Mouse (Mus musculus) left cerebral cortex, postnatal 25 days (tissue): ENCODE measurements around the gene Myd88. TPM values are rescaled to one million over a fixed set of nuclear protein-coding genes. Genes with fewer than 3 reads are reported as not detected.

Experiments
- DNase-seq, 2 experiments: peaks; one replicate each; pipeline ENCODE4 v3.0.0; 2022; ENCODE audit warnings: low spot score in 2 of 2, mixed read lengths in 1 of 2
- intact Hi-C: fragments of 180-260 bp; cut with DNase I; formaldehyde crosslinking; loops from one replicate; pipeline ENCODE4 v1.15.1; 2025
- total RNA-seq, 2 experiments: library from RNA; stranded (reverse); gene quantifications; 2 replicates each; pipeline ENCODE4 v1.2.3; 2021

Myd88 gene
- total RNA-seq, 2 experiments from 2014 or later: 5.4 to 7.3 TPM

DNA sequence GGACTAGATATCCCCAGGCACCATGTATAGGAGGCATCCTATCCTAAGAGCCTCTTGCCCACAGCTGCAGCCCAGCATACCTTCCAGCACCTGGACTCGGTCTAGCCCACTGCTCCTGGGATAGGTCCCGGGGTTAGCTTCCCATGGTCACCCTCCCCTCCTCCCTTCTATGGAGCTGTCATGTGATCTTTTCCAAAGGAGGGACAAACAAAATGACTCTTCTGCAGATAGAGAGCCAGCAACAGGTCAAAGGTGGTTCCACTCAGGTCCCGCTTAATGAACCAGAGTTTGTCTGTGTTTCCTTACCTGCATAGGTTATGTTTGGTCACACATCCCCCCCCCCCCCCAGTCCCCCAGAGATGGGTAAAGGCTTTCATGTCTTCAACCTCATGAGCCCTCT, 9.3 kb upstream of the Myd88 start:
- no peak for DNase-seq
- intact Hi-C loops: loop anchor here (10.0 kb wide), 1 partner anchor 196 kb away; the partner anchor contains the start of genes Acaa1b and Gm47289

DNA sequence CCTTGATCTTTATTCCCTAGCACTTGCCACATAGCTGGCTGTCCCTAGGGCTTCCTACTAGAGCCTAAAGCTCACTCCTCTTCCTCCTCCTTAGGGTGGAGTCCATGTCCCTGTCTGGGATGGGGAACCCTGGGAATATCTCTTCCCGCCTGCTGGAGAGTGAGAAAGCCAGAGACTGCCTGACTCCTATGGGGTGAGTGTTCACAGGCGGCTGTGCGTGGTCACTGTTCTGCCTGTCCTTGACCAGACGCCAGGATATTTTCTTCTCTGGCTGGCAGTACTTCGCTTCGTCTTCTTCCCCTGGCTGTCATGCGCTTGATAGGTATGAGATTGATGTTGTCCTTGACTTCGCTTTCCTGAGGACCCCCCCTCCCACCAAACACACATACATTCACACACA, 5.2 kb upstream of the Myd88 start:
- no peak for DNase-seq
- intact Hi-C loops: loop anchor here (10.0 kb wide), 1 partner anchor 242 kb away; the partner anchor contains the start of gene Dlec1

DNA sequence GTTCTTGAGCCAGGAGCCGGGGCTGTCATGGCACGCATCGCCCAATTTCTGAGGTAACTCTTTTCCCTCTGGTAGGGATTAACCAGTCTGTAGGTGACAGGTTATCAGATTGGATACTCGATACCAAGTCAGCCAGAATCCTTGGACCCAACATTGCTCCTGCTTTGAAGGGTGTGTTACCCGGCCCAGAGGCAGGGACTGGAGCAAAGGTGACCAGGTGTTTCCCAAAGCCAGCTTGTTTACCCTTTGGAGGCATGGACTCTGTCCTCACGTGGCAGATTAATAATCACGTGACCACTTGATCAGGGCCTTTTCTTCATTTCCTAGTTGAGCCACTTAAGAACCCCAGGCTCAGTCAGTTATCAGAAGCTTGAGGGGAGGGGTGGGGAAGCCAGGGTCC, 1.5 kb upstream of the Myd88 start:
- intact Hi-C loops: loop anchor here (5.0 to 10.0 kb wide), 2 partner anchors 238 to 415 kb away; partner anchors contain the start of genes Ctdspl and Dlec1
- no peak for DNase-seq

DNA sequence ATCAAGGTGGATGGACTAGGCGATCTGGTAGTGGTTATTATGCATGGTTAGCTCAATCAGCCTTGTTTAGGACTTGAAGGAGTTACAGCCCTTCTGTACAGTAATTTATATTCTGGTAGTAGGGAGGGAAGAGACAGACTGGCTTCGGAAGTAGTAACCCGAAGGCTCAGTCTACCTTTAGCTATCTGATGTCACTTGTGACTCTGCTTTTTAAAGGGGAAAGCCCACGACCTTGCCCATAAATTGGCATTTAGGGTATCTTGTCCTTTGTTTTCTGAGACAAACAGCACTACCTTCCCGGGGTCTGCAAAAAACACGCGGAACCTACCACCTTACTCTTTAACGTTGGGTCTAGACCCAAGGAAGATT, 1.0 kb downstream of the Myd88 start:
- intact Hi-C loops: loop anchor here (2.0 to 10.0 kb wide), 3 partner anchors 17 to 413 kb away; partner anchors contain the start of genes Ctdspl, Dlec1 and Oxsr1
- peak in 1 of 2 experiments; percentile 14 for DNase-seq

- DNase-seq: peak; percentile 37 to 47
- intact Hi-C loops: loop anchor here (2.0 to 10.0 kb wide), 3 partner anchors 17 to 412 kb away; partner anchors contain the start of genes Ctdspl, Dlec1 and Oxsr1
These were observed 1.5 kb downstream of the Myd88 start, which contains the start of gene Acaa1a for GRCm38 (mm10) chr9:119339558-119340211. TSS of gene Acaa1a (plus strand) at chr9:119339676.

GRCm38 (mm10) chr9:119339106-119339505, 2.1 kb downstream of the Myd88 start:
- DNase-seq: no peak
- intact Hi-C loops: no loop called here

GRCm38 (mm10) chr9:119338350-119338749, 2.9 kb downstream of the Myd88 start:
- intact Hi-C loops: no loop called here
- DNase-seq: no peak

GRCm38 (mm10) chr9:119337842-119338241, 3.4 kb downstream of the Myd88 start:
- intact Hi-C loops: no loop called here

DNA sequence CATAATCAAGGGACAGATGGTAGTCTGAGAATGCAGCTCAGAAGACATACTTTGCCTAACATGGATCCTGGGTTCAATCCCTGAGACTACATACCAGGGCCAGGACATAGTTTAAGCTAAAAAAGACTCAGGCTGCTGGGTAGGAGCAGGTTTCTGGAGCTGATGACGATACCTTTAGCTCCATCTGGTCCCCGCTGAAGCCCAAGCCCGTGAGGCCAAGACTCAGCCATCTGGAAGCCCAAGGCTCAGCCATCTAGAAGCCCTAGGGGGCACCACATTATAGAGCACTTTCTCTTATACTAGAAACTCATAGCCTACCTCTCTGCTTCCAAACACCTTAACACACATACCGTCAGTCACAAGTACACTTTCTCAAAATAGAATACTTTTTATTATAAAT, 5.6 kb downstream of the Myd88 start:
- intact Hi-C loops: no loop called here
- no peak for DNase-seq

More at GRCm38 (mm10) chr9:119337842-119338241, 3.4 kb downstream of the Myd88 start:
- no peak for DNase-seq

DNA sequence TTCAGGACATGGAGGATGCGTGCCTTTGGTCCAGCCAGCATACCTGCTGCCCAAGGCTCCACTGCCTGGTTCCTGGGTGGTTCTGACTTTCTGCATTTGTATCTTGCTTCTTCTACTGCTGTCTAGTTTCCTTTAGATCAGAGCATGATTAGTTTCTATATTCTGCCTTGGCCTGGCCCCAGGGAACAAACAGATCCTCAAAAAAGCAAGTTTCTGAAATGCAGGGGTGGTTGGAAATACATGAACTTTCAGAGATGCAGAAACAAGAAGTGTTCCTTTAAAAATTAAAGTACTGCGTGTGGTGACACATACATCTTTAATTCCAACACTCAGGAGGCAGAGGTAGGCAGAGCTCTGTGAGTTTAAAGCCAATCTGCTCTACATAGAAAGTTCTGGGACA, 6.4 kb downstream of the Myd88 start:
- peak; percentile 24 to 73 for DNase-seq
- intact Hi-C loops: no loop called here

GRCm38 (mm10) chr9:119334324-119334723, 6.9 kb downstream of the Myd88 start:
- intact Hi-C loops: no loop called here
- DNase-seq: peak; percentile 41 to 74

DNA sequence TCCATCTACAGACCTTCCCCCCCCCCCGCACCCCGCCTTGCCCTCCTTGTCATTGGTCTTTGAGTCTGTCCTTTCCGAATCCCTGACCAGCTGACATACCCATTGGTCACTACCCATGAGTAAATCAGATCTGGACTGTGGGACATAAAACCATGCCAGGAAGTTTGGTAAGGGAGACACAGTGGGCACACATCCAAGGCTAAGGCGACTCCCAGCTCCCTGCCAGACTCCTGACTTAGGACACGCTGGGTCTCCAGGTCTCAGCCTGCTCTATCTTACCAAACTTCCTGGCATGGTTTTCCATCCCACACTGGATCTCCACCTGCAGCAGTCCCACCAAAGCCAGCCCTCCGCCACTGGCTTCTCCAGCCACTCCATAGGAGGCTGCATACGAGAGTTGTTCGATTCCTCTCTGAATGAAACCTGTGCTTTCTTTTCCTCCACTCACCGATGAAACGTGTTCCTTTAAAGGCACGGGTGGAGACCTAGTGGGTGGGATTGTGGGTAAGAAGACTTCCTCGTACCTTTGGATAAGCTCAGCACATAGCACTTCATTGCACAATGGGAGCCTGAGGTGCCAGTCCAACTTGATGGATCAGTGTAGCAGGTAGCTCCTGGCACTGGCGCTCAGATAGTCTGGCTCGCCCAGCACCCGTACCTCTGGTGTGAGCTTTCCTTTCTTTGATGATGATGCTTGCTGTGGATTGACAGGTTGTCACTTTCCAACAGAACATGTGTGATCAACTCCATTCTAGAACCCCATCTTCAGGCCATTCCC, 10.8 kb downstream of the Myd88 start:
- DNase-seq: no peak
- intact Hi-C loops: no loop called here

GRCm38 (mm10) chr9:119328488-119328887, 12.7 kb downstream of the Myd88 start:
- intact Hi-C loops: no loop called here
- no peak for DNase-seq

DNA sequence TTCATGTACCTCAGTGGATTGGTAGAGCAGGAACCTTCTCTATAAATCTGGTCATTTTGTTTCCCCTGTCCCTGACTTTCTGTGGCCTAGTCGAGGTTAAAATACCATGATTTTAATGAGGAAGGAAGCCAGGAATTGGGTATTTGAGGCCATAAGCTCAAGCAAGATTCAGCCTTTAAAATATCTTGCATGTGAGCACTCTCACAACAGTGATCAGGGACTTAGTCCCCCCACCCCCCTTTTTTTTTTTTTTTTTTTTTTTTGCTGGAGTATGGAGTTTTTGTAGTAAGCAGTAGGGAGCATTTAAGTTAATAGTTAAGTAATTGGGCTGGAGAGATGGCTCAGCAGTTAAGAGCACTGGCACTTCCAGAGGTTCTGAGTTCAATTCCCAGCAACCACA, 17.1 kb downstream of the Myd88 start:
- intact Hi-C loops: no loop called here
- DNase-seq: no peak

GRCm38 (mm10) chr9:119323260-119323645, 18.0 kb downstream of the Myd88 start:
- intact Hi-C loops: loop anchor here (2.0 kb wide), 2 partner anchors 18 to 34 kb away; partner anchors contain the start of genes Myd88 and Xylb
- DNase-seq: no peak

DNA sequence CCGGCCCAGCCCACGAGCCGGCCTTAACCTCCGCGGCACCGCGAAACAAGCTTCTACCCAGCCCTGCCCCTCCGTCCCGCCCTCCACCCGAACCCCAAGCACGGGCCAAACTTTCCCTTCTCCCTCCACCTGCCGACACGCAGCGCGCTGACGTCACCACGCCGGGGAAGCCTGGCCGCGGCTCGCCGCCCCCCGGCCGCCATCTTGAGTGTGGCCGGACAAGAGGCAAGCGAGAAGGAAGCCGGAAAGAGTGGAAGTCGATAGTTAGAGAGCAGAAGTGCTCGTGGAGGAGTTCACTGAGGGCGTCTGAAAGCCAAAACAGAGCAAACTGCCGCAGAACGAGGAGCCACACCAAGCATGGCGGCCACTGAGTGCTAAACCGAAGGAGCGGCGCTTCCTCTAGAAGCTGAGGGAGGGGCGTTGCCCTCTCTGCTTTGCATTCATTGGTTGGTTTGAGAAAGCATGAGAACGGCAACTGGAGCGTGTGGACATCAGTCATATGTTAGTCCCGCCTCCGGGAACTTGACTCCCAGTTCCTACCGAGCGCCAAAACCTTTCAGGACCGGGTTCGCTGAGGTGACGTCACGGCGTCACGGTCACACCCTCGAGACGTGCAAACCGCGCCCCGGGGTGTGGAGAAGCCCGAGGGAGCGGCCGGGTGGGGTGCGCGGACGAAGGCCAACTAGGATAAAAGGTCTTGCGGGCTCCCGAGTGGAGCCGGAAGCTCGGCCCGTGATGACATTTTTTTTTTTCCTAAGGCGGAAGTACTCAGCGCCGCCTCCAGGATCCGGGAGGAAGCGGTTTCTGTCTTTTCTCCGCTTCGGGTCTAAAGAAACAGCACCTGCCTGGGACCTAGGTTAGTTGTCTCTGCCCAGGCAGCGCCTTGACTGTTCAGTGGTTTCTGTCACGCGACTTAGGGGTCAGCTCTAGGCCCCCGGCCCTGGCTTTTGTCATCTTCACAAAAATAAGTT, 18.6 kb downstream of the Myd88 start, which contains the start of gene Oxsr1:
Gene Oxsr1 (minus strand): TSS at position 139 of the 971 bp plus-strand sequence.
- intact Hi-C loops: loop anchor here (2.0 kb wide), 2 partner anchors 18 to 34 kb away; partner anchors contain the start of genes Myd88 and Xylb

DNA sequence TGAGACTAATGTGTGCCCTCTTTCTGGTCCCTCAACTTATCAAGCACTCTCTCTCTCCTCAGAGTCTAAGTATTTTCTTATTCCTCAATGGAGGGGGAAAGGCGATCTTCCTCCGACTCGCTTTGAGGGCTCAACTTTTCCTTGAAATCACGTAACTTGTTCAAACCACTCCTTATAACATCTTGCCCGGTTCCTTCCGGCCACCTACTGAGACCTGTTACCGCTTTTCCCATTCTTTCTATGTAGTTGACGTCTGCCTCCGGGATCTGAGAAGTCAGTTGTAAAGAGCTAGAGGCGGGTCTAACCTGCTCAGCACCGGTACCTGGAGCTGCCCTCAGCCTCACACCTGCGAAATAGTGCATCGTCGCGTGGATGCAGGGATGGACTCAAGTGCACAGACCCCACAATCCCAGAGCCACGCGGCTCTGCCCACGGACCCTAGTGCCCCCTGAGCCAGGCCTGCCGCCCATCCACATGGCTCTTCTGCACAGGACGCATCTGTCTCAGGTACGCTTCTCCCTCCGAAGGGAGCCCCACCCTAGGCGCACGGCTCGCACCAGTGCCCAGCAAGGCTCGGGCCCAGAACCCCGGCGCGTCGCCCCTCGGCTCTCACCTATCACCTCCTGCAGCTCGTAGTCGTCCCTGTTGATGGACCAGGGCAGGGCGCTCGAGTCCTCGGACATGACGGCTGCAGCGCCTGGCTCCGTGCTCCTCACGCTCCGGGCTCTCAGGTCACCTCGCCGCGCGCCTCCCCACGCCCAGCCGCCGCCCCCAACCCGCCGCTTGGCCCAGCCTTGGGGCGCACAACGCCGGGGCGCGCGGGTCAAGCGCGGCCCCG, 19.6 kb downstream of the Myd88 start:
- intact Hi-C loops: loop anchor here (2.0 kb wide), 2 partner anchors 19 to 35 kb away; partner anchors contain the start of genes Myd88 and Xylb
- peak in 1 of 2 experiments; percentile 14 for DNase-seq

More for the DNA sequence above, 18.6 kb downstream of the Myd88 start, which contains the start of gene Oxsr1:
- peak; percentile 99 to 100 for DNase-seq

DNA sequence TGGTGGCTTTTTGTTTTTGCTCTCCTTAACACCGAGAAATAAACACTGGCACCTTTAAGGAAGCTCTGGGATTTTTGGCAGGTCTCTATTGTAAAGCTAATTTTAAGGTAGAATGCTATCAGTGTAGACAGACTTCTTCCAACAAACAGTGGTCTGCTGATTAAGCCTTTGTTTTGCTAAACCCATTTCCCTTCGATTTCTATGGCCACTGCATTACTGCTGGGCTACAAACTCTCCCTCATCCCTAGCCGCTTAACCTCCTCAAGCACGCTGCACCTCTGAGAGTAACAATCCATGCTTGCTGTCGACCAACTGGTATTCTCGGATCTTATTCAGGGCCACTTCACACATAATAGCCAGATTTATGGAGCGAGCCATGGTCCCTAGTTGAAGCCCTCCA, 20.3 kb downstream of the Myd88 start:
- no peak for DNase-seq
- intact Hi-C loops: no loop called here
